Mouse (Mus musculus): Measurements from ENCODE around the gene Sugct. TPM values are rescaled to one million over a fixed set of nuclear protein-coding genes. Genes with fewer than 3 reads are reported as not detected.

Gene Sugct
- polyA plus RNA-seq, 1 experiment from 2014 or later, result 3.1 TPM

GRCm38 (mm10) chr13:17342836-17343235 is 352.5 kb downstream of the Sugct start:
- Histone ChIP-seq H3K4me3 (no peak overlapping the region), H3K27ac (no peak overlapping the region), H3K36me3 (replicated peaks) (no peaks in the 10 kb centered on the region), H3K4me1 (no peaks in the 10 kb centered on the region), H3K4me2 (no peak overlapping the region), H3K9me3 (no peaks in the 10 kb centered on the region), H3K9ac (no peak overlapping the region), H3K27me3 (replicated peaks) (no peaks in the 10 kb centered on the region)
- no peak for ATAC-seq (replicated peaks)
- 93% methylated on average over 8 of the region's 8 CpGs for WGBS

GRCm38 (mm10) chr13:17335885-17336540 is 359.3 kb downstream of the Sugct start:
- Histone ChIP-seq H3K27me3 (replicated peaks) (no peaks in the 10 kb centered on the region), H3K27ac (no peak overlapping the region), H3K9ac (no peak overlapping the region), H3K4me1 (no peaks in the 10 kb centered on the region), H3K9me3 (no peaks in the 10 kb centered on the region), H3K4me2 (no peak overlapping the region), H3K4me3 (no peak overlapping the region), H3K36me3 (replicated peaks) (no peaks in the 10 kb centered on the region)
- no peak for ATAC-seq (replicated peaks)
- 80% methylated on average over 4 of the region's 4 CpGs for WGBS

DNA sequence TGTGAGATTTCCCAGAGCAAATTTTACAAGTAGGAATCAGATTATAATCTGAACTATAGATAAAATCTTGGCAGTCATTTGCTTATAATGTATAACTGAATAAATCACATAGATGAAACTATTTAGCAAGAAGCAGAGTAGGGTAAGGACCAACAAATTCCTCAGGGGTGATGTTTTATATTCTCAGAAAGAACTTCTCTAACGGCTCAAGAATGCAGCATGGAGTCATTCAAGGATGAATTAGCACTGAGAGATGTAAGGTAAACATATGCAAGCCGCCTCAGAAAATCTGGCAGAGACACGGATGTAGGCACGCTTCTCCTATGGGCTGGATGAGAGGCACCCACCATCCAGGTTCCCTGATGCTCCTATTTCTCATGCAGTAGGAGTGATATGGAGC is 368.5 kb downstream of the Sugct start:
- H3K9ac ChIP-seq, result no peak overlapping the region
- WGBS, result 81% methylated on average over 4 of the region's 4 CpGs
- no peak overlapping the region for H3K27ac ChIP-seq
- H3K9me3 ChIP-seq, result no peaks in the 10 kb centered on the region
- ATAC-seq (replicated peaks), result no peak
- H3K4me3 ChIP-seq, result no peak overlapping the region
- H3K36me3 ChIP-seq (replicated peaks), result no peaks in the 10 kb centered on the region
- no peaks in the 10 kb centered on the region for H3K4me1 ChIP-seq
- H3K27me3 ChIP-seq (replicated peaks), result no peaks in the 10 kb centered on the region
- H3K4me2 ChIP-seq, result no peak overlapping the region

GRCm38 (mm10) chr13:17301590-17301989 is 393.8 kb downstream of the Sugct start:
- no peak for ATAC-seq (replicated peaks)
- WGBS, result 96% methylated on average over 4 of the region's 4 CpGs

GRCm38 (mm10) chr13:17297462-17298005 is 397.8 kb downstream of the Sugct start:
- no peaks in the 10 kb centered on the region for H3K4me1 ChIP-seq
- no peaks in the 10 kb centered on the region for H3K9me3 ChIP-seq
- H3K27ac ChIP-seq, result no peak overlapping the region
- no peak overlapping the region for H3K4me2 ChIP-seq
- H3K4me3 ChIP-seq, result no peak overlapping the region
- no peaks in the 10 kb centered on the region for H3K27me3 ChIP-seq (replicated peaks)
- ATAC-seq (replicated peaks), result no peak
- 63% methylated on average over 1 of the region's 1 CpGs for WGBS
- H3K36me3 ChIP-seq (replicated peaks), result no peaks in the 10 kb centered on the region
- H3K9ac ChIP-seq, result no peak overlapping the region

More at GRCm38 (mm10) chr13:17301590-17301989, 393.8 kb downstream of the Sugct start:
- no peaks in the 10 kb centered on the region for H3K9me3 ChIP-seq
- no peaks in the 10 kb centered on the region for H3K27me3 ChIP-seq (replicated peaks)
- no peak overlapping the region for H3K4me3 ChIP-seq
- no peak overlapping the region for H3K27ac ChIP-seq
- H3K4me2 ChIP-seq, result no peak overlapping the region
- H3K9ac ChIP-seq, result no peak overlapping the region
- no peaks in the 10 kb centered on the region for H3K4me1 ChIP-seq
- no peaks in the 10 kb centered on the region for H3K36me3 ChIP-seq (replicated peaks)

GRCm38 (mm10) chr13:17296912-17297311 is 398.4 kb downstream of the Sugct start:
- Histone ChIP-seq H3K9ac (no peak overlapping the region), H3K36me3 (replicated peaks) (no peaks in the 10 kb centered on the region), H3K4me1 (no peaks in the 10 kb centered on the region), H3K27ac (no peak overlapping the region), H3K9me3 (no peaks in the 10 kb centered on the region), H3K4me2 (no peak overlapping the region), H3K4me3 (no peak overlapping the region), H3K27me3 (replicated peaks) (no peaks in the 10 kb centered on the region)
- no peak for ATAC-seq (replicated peaks)
- 9% methylated on average over 4 of the region's 4 CpGs for WGBS

DNA sequence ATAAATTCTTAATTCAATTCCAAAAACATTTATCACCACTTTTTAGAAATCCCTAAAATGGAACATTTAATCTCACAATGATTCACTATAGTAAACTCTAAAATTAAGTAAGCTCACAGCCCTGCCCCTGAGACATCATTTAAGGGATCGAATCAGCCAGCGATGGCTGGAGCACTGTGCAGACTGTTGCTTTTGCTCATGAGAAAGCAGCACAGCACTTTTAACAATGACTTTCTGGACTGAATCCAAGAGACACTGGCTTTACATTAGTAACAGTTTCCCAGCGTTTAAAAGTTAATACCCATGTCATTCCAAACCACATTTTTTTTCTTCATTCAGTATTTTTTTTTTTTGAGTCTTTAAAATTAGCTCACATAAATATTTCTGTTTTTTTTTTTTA is 398.9 kb downstream of the Sugct start:
- Histone ChIP-seq H3K4me3 (no peak overlapping the region), H3K9me3 (no peaks in the 10 kb centered on the region), H3K4me1 (no peaks in the 10 kb centered on the region), H3K4me2 (no peak overlapping the region), H3K27ac (no peak overlapping the region), H3K9ac (no peak overlapping the region), H3K27me3 (replicated peaks) (no peaks in the 10 kb centered on the region), H3K36me3 (replicated peaks) (no peaks in the 10 kb centered on the region)
- no peak for ATAC-seq (replicated peaks)
- WGBS, result 40% methylated on average over 3 of the region's 3 CpGs

- Histone ChIP-seq H3K4me2 (no peak overlapping the region), H3K4me1 (no peaks in the 10 kb centered on the region), H3K4me3 (no peak overlapping the region), H3K27me3 (replicated peaks) (no peaks in the 10 kb centered on the region), H3K27ac (no peak overlapping the region), H3K9ac (no peak overlapping the region), H3K36me3 (replicated peaks) (no peaks in the 10 kb centered on the region), H3K9me3 (no peaks in the 10 kb centered on the region)
- no peak for ATAC-seq (replicated peaks)
- WGBS, result 77% methylated on average over 3 of the region's 3 CpGs
Observed at GRCm38 (mm10) chr13:17291057-17291456, 404.3 kb downstream of the Sugct start.

DNA sequence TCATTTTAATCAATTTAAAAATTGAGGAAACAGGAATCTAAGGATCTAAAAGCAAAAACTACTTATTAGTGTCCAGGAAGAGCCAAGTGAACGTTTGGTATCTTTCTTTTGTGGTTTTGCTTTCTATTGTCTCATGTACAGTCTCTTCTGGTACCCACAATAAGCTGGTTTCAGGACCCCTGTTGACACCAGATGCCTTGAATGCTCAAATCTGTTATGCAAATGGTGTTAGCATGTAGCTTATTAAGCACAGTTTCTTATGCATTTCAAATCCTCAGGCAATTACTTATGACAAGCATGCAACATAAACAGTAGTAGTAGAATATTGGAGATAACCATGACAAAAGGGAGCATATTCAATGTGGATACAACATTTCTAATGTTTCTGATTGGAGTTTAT is 407.0 kb downstream of the Sugct start:
- Histone ChIP-seq H3K9me3 (no peaks in the 10 kb centered on the region), H3K27me3 (replicated peaks) (no peaks in the 10 kb centered on the region), H3K27ac (no peak overlapping the region), H3K9ac (no peak overlapping the region), H3K4me1 (no peaks in the 10 kb centered on the region), H3K4me2 (no peak overlapping the region), H3K4me3 (no peak overlapping the region), H3K36me3 (replicated peaks) (no peaks in the 10 kb centered on the region)
- WGBS, result 22% methylated on average over 1 of the region's 1 CpGs
- ATAC-seq (replicated peaks), result no peak

GRCm38 (mm10) chr13:17245936-17246335 is 449.4 kb downstream of the Sugct start:
- 91% methylated on average over 3 of the region's 3 CpGs for WGBS
- Histone ChIP-seq H3K9ac (no peak overlapping the region), H3K9me3 (no peaks in the 10 kb centered on the region), H3K4me3 (no peak overlapping the region), H3K36me3 (replicated peaks) (no peaks in the 10 kb centered on the region), H3K4me1 (no peaks in the 10 kb centered on the region), H3K27me3 (replicated peaks) (no peaks in the 10 kb centered on the region), H3K4me2 (no peak overlapping the region), H3K27ac (no peak overlapping the region)
- no peak for ATAC-seq (replicated peaks)

DNA sequence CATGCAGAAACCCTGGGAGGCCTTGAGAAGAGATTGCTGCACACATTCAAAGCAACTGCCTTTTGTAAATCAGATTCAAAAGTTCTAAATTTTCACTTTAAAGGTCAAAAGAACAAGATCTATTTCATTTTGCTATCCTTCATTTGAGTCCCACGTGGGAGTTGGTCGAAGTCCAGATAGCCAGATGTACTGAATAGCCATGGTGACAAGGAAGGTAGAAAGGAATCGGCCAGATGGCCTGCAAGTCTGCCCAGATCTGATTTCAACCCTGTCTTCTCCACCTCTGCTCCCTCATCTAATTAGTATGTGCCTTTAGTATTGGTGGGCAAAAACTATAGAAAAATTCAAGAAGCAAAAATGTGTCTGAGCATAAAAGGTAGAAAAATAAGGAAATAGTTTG is 478.8 kb downstream of the Sugct start:
- Histone ChIP-seq H3K4me1 (no peaks in the 10 kb centered on the region), H3K36me3 (replicated peaks) (no peaks in the 10 kb centered on the region), H3K4me2 (no peak overlapping the region), H3K27me3 (replicated peaks) (no peaks in the 10 kb centered on the region), H3K27ac (no peak overlapping the region), H3K9ac (no peak overlapping the region), H3K4me3 (no peak overlapping the region), H3K9me3 (no peaks in the 10 kb centered on the region)
- WGBS, result 71% methylated on average over 3 of the region's 3 CpGs
- no peak for ATAC-seq (replicated peaks)

- ATAC-seq (replicated peaks), result no peak
- Histone ChIP-seq H3K9ac (no peak overlapping the region), H3K4me2 (no peak overlapping the region), H3K4me1 (no peaks in the 10 kb centered on the region), H3K4me3 (no peak overlapping the region), H3K9me3 (no peaks in the 10 kb centered on the region), H3K36me3 (replicated peaks) (no peaks in the 10 kb centered on the region), H3K27me3 (replicated peaks) (no peaks in the 10 kb centered on the region), H3K27ac (no peak overlapping the region)
Observed at GRCm38 (mm10) chr13:17212681-17213080, 482.7 kb downstream of the Sugct start.

DNA sequence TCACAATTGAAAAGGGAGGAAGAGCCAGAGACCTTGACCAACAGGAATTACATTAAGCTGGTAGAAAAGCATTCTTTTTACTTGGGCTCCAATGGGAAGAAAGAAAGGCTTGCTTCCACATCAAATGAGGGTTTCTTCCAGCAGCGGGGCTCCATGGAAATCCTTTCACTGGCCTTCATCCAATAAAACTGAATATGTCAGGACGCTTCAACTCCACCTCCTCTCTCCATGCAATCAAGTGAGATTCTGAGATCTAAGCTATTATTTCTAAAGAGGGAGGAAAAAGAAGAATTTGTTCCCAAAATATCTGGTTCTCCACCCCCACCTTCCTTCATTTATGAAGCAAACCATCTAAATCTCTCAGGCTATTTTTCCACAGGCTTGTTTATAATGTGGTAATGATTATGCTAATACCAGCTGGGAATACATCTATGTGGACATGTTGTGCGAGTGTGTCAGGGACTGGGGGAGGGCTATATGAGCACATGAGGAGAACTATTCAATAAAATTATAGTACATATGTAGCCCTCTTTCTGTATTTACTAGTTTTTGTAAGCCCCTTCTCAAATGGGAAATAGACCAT is 505.1 kb downstream of the Sugct start:
- Histone ChIP-seq H3K4me2 (no peak overlapping the region), H3K27ac (no peak overlapping the region), H3K9me3 (no peaks in the 10 kb centered on the region), H3K4me1 (no peaks in the 10 kb centered on the region), H3K9ac (no peak overlapping the region), H3K36me3 (replicated peaks) (no peaks in the 10 kb centered on the region), H3K4me3 (no peak overlapping the region), H3K27me3 (replicated peaks) (no peaks in the 10 kb centered on the region)
- no peak for ATAC-seq (replicated peaks)
- 37% methylated on average over 3 of the region's 3 CpGs for WGBS
